Mouse (Mus musculus): Measurements from ENCODE around the gene Gm20388.
"Not testable (repeated sequence)": the region's sequence is repeated elsewhere in the genome, so short reads cannot be mapped to it uniquely, and the experiment has no call there.

Gm20388 gene

GRCm38 (mm10) chr8:122624653-122625052 lies 2714.0 kb downstream of the Gm20388 start:
- no peak for DNase-seq (ENCODE audit: extremely low spot score)

- no peak for DNase-seq (ENCODE audit: extremely low spot score)
Observed at GRCm38 (mm10) chr8:122625811-122626210, 2715.2 kb downstream of the Gm20388 start.

- no peak for DNase-seq (ENCODE audit: extremely low spot score)
Observed at GRCm38 (mm10) chr8:122626896-122627295, 2716.3 kb downstream of the Gm20388 start.

- DNase-seq (ENCODE audit: extremely low spot score) = no peak
Observed at GRCm38 (mm10) chr8:122629388-122629787, 2718.7 kb downstream of the Gm20388 start.

GRCm38 (mm10) chr8:122630696-122631095 lies 2720.1 kb downstream of the Gm20388 start:
- DNase-seq (ENCODE audit: extremely low spot score) = no peak

GRCm38 (mm10) chr8:122632134-122632533 lies 2721.5 kb downstream of the Gm20388 start:
- DNase-seq (ENCODE audit: extremely low spot score) = not testable (repeated sequence)

GRCm38 (mm10) chr8:122633205-122633604 lies 2722.6 kb downstream of the Gm20388 start:
- no peak for DNase-seq (ENCODE audit: extremely low spot score)

GRCm38 (mm10) chr8:122635878-122636802 lies 2725.5 kb downstream of the Gm20388 start:
- no peak for DNase-seq (ENCODE audit: extremely low spot score)

- no peak for DNase-seq (ENCODE audit: extremely low spot score)
Observed at GRCm38 (mm10) chr8:122636803-122637175, 2726.1 kb downstream of the Gm20388 start.

- no peak for DNase-seq (ENCODE audit: extremely low spot score)
Observed at GRCm38 (mm10) chr8:122637230-122637629, 2726.6 kb downstream of the Gm20388 start.

- DNase-seq (ENCODE audit: extremely low spot score) = no peak
Observed at GRCm38 (mm10) chr8:122638601-122639000, 2728.0 kb downstream of the Gm20388 start.

- DNase-seq (ENCODE audit: extremely low spot score) = peak; percentile 60
Observed at GRCm38 (mm10) chr8:122639521-122640248, 2729.0 kb downstream of the Gm20388 start.

GRCm38 (mm10) chr8:122640825-122641224 lies 2730.2 kb downstream of the Gm20388 start:
- no peak for DNase-seq (ENCODE audit: extremely low spot score)

GRCm38 (mm10) chr8:122641406-122641805 lies 2730.8 kb downstream of the Gm20388 start:
- no peak for DNase-seq (ENCODE audit: extremely low spot score)

GRCm38 (mm10) chr8:122642071-122642470 lies 2731.4 kb downstream of the Gm20388 start:
- no peak for DNase-seq (ENCODE audit: extremely low spot score)

- DNase-seq (ENCODE audit: extremely low spot score) = no peak
Observed at GRCm38 (mm10) chr8:122644175-122644954, 2733.7 kb downstream of the Gm20388 start.

GRCm38 (mm10) chr8:122646337-122646736 lies 2735.7 kb downstream of the Gm20388 start:
- DNase-seq (ENCODE audit: extremely low spot score) = no peak

- DNase-seq (ENCODE audit: extremely low spot score) = no peak
Observed at GRCm38 (mm10) chr8:122648192-122648970, 2737.7 kb downstream of the Gm20388 start.

GRCm38 (mm10) chr8:122651326-122651921 lies 2740.8 kb downstream of the Gm20388 start:
- no peak for DNase-seq (ENCODE audit: extremely low spot score)

GRCm38 (mm10) chr8:122652643-122653042 lies 2742.0 kb downstream of the Gm20388 start:
- no peak for DNase-seq (ENCODE audit: extremely low spot score)

GRCm38 (mm10) chr8:122654768-122655167 lies 2744.1 kb downstream of the Gm20388 start:
- DNase-seq (ENCODE audit: extremely low spot score) = no peak

Measured in embryo, embryonic 9.5 days (tissue).